Mouse (Mus musculus) heart, adult 18-20 months (tissue): ENCODE data around the gene Chst4. TPM values are rescaled to one million over a fixed set of nuclear protein-coding genes. Genes with fewer than 3 reads are reported as not detected.

ENCODE experiments used
- DNase-seq, 2 experiments: peaks; one replicate each; pipeline ENCODE4 v3.0.0; 2021 to 2022; ENCODE audit warnings: mixed read lengths in 1 of 2
- total RNA-seq, 2 experiments: library from RNA; stranded (reverse); gene quantifications; 2 replicates each; pipeline ENCODE4 v1.2.3; 2021

Gene Chst4
- total RNA-seq, 2 experiments from 2014 or later = 1.7 to 5.4 TPM

DNA sequence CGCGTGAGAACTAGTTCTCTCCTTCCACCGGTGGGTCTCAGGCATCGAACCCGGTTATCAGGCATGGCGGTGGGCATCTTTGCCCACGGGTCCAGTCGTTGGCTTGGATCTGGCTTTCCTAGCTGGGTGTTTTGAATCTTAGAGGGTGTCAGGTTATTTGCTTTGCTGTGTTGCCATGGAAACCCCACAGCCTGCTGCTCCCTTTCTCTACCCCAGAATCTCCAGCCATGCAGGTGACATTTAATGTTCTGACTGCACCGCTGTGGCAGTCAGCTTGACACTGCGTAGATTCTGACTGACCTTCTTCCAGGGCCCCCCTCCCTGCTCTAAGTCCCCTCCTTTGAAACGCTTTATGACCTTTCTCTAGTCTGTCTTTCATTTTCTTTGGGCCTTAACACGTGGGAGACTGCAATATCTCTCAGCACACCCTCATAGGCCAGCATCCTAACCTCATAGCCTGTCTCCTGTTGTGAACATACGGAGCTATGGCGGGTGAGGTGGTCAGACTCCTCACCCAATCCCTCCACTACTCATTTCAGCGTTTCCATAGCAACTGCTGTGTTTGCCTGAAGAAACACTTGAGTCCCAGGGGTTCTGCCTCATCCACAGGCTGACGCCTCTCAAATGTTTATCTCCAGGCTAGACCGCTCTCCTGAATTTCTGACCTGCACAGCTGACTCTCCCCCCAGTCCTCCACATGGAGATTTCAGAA, 33.1 kb downstream of the Chst4 start:
- DNase-seq = no peak

DNA sequence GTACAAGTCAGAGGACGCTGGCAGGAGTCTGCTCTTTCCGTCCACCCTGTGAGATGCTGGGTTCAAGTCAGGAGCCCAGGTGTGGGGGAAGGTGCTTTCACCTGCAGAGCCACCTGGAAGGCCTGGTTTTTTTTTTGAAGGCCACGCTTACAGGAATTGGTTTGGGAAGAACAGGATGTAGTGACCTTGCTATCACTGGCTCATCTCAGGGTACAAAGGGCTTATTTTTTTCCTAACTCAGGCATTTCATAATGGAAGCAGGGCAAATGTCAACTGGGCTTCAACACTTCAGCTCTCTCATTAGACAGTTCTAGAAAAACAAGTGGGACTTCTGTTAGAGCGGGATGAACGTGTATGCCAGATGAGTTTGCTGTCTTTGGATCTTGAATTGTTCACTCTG, 35.2 kb downstream of the Chst4 start:
- DNase-seq = no peak

DNA sequence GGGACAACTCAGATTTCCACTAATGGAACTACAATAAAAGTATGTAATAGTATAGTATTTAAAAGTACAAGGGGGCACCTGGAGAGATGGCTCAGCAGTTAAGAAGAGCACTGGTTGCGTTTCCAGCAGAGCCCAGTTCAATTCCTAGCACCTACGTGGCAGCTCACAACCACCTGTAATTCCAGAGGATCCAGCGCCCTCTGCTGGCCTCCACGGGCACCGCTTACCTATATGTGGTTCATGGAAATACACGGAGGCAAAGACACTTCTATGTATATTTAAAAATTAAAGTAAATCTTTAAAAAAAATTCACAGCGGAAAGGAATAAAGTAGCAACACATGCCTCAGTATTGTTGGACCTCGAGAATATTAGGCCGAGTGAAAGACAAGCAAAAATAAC, 36.6 kb downstream of the Chst4 start:
- DNase-seq = no peak

DNA sequence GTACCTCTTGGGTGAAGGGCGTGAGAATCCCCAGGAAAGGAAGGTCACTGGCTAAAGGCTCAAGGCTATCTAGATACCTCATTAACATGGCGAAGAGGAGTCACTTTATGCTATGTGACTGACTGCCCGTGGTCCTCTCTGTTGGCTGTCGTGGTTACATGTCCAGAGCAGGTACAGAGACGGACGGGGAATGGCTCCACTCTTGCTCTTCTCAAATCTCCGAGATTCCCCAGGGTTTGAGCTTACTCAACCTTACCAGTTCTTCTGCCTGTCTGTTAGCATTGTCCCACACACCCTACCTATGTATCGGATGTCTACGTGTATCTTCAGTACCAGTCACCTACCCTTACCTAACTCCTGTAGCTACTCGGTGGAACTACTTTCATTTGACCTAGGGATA, 39.6 kb downstream of the Chst4 start:
- no peak for DNase-seq

GRCm38 (mm10) chr8:109998066-109998465, 41.5 kb downstream of the Chst4 start:
- no peak for DNase-seq

DNA sequence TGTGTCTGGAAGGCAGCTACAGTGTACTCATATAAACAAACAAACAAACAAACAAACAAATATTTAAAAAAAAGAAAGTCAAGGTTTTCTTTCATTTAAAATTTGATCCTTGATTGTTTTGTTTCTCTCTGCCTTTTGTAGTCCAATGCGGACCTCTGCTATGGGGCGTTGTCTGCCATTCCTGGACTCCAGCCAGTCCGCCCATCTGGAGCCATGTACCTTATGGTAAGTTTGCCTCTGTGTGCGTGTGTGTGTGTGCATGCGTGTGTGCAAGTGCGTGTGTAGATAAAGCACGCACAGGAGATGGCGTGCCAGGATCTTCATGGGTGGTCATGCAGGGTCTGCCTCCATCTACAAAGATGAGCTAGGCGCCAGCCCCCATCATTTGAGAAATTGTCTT, 42.2 kb downstream of the Chst4 start:
- no peak for DNase-seq

- DNase-seq = no peak
Observed at GRCm38 (mm10) chr8:109992951-109993350, 46.6 kb downstream of the Chst4 start.

DNA sequence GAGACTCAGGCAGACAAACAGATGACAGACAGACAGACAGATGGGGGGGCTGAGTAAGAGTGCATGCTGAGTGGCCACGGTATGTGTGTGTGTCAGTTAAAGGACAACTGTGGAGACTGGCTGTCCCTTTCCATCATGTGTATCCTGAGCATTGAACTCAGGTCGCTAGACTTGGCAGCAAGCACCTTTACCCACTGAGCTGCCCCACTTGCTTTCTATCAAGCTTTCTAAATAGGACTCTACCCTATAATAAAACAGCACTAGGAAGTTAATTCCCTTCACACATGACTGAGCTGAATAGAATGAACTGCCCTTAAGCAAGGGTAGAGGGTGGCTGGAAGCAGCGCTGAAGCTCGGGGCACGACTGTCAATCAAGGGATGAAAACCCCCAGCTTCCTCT, 47.4 kb downstream of the Chst4 start:
- DNase-seq = no peak

- no peak for DNase-seq
Observed at GRCm38 (mm10) chr8:109990224-109990623, 49.3 kb downstream of the Chst4 start, which contains the start of gene Tat. TSS of gene Tat (plus strand) at chr8:109990437.

DNA sequence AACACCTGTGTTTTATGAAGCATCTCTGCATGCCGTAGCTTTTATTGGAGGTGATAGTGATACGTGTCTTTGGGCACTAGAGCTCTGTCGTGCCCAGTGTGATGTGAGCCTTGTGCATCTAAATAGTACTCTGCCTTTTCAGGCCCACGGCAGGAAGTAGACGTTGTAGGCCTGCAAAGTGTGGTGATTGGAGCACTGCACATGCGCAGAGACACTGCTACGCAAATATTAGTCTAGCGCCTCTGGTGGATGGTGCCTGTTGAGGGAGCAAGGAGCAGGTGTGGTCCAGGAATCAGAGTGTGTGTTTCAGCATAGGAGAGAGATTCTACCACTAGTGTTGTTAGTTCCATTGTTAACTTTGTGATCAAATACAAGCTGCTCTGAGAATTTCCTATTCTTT, 50.4 kb downstream of the Chst4 start:
- no peak for DNase-seq

DNA sequence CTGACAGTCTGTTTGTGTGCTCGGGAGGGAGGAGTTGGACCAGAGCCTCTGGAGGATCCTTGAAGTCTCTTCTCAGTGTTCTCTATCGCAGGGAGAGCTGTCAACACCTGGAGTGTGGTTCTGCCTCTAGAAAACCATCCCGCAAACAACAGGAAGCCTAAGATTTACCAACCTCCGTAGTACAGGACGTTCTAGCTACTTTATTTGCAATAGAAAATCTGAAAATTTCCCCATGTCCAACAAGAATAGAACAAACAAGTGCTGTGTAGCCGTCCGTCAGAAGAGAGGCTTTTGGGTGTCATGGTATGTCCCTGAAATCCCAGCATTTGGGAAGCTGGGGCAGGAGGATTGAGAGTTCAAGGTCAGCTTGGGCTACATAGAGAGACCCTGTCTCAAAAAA, 51.8 kb downstream of the Chst4 start:
- peak in 1 of 2 experiments; percentile 35 for DNase-seq

DNA sequence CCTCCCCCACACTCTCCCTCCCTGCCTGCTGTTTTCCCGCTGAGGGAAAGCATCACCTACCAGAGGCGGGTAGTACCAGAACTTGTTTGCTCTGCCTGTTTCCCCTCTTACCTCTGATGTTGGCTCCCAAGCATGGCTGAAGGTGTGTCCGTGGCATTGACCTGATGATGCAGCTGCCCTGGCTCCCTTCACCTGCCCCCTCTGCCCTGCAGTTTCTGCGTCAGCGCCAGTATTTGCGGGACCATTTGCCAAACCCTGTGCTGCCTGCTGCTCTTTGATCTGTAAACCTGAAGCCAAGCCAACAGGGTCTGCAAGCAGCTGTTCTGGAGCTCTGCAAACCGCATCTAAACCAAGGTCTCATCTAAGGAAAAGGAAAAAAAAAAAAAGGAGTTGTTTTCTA, 53.2 kb downstream of the Chst4 start:
- DNase-seq = peak in 1 of 2 experiments; percentile 18

DNA sequence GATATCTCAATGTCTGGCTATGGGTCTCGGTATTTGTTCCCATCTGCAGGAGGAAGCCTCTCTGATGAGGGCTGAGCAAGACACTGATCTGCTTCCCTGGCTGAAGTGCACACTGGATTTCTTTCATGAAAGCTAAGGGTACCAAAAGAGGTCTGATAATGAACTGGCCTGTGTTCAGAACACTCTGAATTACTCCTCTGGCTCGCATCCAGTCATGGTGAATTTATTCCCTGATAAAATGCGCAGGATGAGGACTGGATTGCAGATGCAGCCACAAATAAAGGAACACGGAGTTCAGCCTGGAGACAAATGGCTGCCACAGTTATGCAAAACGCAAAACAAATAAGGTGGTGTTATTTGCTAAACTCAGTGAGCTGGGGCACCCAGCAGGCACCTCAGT, 55.6 kb downstream of the Chst4 start:
- peak in 1 of 2 experiments; percentile 37 for DNase-seq

DNA sequence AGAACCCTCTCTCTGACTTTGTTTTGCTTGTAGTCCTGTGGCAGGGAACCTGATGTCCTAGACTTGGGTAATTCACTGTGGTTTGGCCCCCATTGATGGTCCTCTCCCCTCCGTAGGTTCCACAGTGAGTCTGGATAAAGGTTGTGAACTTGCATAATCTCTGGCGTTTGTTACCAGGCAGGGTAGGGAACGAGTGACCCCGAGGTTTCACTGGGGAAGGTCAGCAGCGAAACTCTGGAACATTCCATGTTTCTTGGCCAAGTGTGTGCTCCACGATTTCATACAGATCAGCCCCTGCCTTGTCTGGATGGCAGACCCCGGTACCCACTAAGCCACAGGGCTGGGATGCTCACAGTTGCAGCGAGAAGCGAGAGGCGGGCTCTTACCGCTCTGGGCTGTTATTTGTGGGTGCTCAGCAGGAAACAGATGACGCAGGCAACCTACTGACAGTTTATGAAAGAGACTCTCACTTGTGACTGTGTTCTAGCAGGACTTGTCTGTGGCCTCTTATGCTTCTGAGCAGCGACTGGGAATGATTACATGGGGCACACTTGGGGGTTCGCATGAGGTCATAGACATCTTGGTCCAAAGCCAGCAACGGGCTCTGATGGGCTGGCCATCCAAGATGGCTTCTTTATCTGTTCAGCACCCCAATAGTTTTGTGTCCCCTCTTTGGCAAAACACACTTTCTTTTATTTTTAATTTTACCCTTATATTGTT, 57.0 kb downstream of the Chst4 start:
- no peak for DNase-seq

GRCm38 (mm10) chr8:109979339-109979738, 60.2 kb downstream of the Chst4 start:
- DNase-seq = no peak

Other genes starting within 250 kb of the Chst4 start
- gene Phlpp2, start 171.2 kb downstream of the Chst4 start, total RNA-seq = 1 to 10 TPM; 3.0 to 3.4 TPM
- gene Marveld3, start 77.5 kb downstream of the Chst4 start, total RNA-seq = under 1 TPM in 1 of 2 experiments, not detected in 1; 0.46 TPM
- gene Tat, start 49.3 kb downstream of the Chst4 start, total RNA-seq = 1 to 10 TPM in 1 of 2 experiments, under 1 TPM in 1; 0.50 to 3.6 TPM
- 1 to 10 TPM; 4.7 to 6.3 TPM for gene Zfp612, start 40.0 kb upstream of the Chst4 start, total RNA-seq
- gene Gm21964, start 61.5 kb upstream of the Chst4 start, total RNA-seq = not detected
- not detected for gene Gm17720, start 63.0 kb upstream of the Chst4 start, total RNA-seq
- gene Calb2, start 128.5 kb upstream of the Chst4 start, total RNA-seq = not detected
- 1 to 10 TPM; 2.4 to 3.3 TPM for gene Cmtr2, start 175.9 kb upstream of the Chst4 start, total RNA-seq
- under 1 TPM; 0.07 to 0.36 TPM for gene Hydin, start 227.2 kb upstream of the Chst4 start, total RNA-seq